Mouse (Mus musculus) 3T3-L1 (cell line): ENCODE measurements around the gene Sh2b1.
"Not testable (repeated sequence)": the region's sequence is repeated elsewhere in the genome, so short reads cannot be mapped to it uniquely, and the experiment has no call there.

Experiments used
- DNase-seq: peaks from one replicate; pipeline ENCODE4 v3.0.0-alpha.2; 2015; ENCODE audit warnings: low read depth, low spot score

Sh2b1 gene

DNA sequence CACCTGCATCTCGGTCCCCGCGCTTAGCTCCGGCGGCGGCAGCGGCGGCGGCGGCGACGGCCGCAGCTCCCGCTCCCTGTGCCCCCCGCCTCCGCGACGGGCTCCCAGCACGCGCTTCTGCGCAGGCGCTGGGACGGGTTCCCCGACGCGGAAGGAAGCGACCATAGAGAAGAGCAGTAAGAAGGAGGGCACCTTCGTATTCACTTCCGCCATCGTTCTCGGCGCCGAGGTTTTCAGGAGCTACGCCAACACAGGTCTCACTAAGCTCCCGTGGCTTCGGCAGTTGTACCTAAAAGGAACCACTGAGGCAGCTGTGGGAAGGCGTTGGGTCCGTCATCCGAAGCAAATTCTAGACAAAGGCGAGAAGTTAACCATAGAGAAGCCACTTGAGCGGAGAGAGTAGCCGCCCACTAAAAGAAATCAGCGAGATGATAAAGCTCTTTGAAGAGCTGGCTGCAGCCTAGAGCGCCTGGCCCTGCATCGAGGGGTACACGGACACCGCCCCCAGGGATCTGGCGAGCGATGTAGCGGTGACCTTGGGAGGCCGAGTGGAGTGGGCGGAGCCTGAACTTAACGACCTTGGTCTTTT lies at the start of gene Sh2b1:
Gene Sh2b1 (minus strand): TSS at position 432 of the 589 bp plus-strand sequence.
- peak; percentile 82 for DNase-seq

DNA sequence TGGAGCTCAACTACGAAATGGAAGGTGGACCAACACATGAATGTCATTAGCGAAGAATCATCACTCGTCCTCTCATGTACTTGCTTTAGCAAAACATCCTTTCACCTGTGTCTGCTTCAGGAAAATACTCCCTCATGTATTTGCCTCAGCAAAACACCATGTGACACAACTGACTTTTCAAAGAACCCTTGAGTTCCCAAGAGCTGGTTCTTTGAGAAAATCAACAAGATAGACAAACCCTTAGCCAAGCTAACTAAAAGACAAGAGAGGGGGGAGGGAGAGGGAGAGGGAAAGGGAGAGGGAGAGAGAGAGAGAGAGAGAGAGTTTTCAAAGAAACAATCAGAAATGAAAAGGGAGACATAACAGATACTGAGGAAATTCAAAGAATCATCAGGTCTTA lies 48.1 kb upstream of the Sh2b1 start:
- no peak for DNase-seq

DNA sequence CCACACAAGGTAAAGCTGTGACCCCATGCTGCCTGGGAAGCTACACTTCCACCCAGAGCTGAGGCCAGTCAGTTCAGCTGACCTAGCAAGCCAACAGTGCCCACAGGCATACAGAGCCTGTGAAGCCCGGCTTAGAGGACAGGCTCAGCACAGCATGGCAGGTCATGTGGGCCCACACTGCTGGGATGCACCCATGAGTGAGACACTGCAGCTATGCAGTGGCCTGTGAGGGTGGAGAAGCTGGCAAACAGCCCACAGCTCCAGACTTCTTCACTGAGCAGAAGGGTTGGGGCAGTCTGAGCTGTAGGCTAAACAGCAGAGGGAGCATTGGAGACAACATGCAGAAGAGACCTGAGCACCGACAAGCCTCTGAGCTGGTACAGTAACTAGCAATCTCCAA lies 44.3 kb upstream of the Sh2b1 start:
- DNase-seq = peak; percentile 40

DNA sequence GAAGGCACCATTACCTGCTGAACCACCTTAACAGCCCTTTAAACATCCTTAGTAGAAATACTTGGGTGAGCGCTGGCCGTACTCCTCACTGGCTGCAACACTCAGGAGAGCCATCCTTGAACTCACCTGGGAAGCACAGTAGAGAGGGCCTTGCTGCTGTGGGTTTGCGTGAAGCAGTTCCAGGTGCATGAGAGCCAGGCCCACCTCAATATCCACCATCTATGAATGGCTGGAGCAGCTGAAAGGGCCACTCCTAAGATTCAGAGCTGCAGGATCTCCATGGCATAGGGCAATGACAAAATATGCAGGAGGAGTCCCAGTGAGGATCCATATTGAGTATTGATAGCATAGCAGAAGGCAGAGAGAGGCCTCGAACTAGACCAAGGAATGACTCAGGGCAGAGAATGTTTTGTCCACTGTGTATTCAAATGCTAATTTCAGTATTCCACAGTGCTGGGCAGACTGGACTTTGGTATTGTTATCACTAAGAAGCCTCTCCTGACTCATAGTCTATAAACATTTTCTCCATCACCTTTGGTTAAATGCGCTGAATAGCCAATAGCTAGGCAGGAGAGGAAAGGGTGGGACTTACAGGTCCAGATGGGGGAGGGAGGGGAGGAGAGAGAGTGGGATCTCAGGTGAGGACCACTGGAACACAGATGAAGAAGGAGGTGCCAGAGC lies 43.2 kb upstream of the Sh2b1 start:
- DNase-seq = no peak

- peak; percentile 69 for DNase-seq
Observed at GRCm38 (mm10) chr7:126511287-126511686, 36.1 kb upstream of the Sh2b1 start.

DNA sequence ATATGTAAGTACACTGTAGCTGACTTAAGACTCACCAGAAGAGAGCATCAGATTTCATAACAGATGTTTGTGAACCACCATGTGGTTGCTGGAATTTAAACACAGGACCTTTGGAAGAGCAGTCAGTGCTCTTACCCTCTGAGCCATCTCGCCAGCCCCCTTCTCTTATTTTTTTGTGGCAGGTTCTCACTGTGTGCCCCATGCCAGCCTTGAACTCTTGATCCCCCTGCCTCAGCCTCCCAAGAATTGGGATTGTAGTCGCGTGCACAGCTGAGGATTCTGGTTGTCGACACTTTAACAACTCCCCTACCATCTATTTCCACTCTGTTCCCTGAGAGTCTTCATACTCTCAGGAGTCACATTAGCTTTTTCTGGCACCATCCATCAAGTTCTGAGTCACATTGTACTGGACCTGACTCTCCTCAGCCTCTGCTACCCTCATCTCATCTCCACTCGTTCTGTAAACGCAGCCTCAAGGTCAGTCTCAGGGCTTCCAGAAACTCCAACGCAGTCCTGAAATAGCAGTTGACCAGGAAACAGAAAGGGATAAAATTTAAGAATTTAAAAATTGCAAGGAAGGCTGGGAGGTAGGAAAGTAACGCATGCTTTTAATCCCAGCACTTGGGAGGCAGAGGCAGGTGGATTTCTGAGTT lies 32.0 kb upstream of the Sh2b1 start:
- no peak for DNase-seq

DNA sequence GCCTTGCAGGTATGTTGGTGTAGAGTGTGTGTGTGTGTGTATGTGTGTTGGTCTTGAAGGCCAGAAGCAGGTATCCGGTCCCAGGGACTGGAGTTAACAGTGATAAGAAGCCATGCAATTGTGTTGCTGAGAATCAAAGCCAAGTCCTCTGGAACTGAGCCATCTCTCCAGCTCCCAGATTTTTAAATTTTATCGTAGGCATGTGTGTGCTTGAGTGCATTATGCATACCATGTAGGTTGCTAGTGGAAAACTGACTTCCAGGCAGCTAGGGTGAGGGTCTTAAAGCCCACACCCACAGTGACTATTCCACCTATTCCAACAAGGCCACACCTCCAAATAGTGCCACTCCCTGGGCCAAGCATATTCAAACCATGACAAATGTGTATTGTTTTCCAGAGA lies 29.7 kb upstream of the Sh2b1 start:
- DNase-seq = no peak

DNA sequence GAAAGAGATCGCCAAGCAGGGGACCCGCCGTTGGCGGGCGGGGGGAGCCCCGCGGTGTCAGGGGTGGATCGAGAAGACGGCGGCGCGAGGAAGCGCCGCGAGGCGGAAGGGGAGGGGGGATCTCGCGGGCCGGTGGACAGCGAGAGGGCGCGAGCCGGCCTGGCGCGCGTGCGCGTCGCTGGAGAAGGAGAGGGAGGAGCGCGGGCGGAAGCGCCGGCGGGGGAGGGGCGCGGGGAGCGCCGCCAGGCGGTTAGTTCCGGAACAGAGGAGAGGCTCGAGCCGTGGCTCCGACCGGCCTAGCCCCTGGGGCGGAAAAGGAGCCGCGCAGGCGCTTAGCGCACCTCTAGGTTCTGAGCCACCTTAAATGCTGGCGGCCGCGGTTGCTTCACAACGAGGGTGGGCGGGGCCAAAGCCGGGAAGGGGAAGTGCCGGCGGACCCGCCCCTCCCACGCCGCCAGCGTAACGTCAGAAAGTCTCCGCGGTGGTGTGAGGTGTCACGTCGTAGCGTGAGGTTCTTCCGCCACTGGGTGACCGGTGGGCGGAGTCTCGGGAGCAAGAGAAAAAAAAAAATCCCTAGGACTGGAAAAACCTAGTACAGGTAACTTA lies 28.2 kb upstream of the Sh2b1 start, which contains the start of gene Atxn2l:
Gene Atxn2l (minus strand): TSS at position 165 of the 606 bp plus-strand sequence.
- DNase-seq = peak; percentile 96

- DNase-seq = no peak
Observed at GRCm38 (mm10) chr7:126502751-126503150, 27.5 kb upstream of the Sh2b1 start.

DNA sequence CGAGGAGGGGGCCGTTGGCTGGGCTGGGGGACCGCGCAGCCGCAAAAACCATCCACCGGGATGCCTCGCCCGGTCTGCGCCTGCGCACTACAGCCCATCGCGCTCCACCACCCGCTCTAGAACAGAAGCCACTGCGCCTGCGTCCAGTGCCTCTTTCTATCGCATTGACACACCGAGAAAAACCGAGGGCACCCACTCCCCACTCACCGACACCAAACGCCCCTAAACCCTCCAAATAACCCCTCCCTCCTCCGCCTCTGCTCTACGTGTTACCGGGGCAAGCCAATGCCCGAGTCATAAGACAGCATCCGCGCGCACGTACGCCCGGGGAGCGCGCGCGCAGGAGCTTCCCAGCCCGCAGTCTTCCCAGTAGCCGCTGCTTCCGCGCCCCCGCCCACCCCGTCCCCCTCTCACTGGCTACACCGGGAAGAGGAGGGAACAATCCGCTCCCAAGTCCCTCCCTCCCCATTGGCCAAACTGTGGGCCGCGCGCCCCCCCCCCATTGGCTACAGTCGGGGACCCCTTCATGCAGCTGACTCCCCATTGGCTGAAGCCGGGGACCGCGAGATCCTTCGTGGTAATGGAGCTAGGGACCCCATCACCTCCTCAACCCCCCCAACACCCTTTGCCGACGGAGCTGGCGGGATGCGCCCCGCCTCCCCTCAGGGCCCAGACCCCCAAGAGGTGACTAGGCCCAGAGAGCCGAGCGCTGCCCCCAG lies 27.0 kb upstream of the Sh2b1 start:
- peak; percentile 94 for DNase-seq

DNA sequence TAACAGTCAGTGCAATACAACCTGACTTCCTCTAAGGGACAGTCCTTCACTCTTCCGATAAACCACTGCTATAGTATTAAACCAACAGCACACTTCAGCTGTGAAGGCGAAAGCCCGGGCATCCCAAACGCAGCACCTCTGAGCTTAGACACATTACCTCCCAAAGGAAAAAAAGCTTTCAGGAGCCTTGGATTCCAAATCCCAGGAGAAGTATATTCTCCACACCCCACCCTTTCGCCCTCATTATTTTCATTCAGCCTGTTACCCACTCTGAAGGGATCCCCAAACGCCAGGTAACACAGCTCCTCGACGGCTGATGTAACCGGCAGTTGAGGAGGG lies 26.4 kb upstream of the Sh2b1 start:
- DNase-seq = no peak

DNA sequence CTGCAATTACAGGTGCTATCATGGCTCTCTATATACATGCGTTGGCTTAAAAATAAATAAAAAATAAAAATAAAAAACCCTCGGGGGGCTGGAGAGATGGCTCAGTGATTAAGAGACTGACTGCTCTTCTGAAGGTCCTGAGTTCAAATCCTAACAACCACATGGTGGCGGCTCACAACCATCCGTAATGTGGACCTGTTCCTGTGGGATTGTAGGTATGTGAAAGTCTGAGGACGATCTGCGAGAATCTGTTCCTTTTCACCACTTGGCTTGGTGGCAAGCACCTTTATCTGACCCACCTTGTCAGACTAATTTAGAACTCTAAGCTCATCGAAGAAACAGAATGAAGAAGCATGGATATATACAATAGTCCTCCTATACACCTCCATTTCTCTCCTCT lies 24.2 kb upstream of the Sh2b1 start:
- no peak for DNase-seq

DNA sequence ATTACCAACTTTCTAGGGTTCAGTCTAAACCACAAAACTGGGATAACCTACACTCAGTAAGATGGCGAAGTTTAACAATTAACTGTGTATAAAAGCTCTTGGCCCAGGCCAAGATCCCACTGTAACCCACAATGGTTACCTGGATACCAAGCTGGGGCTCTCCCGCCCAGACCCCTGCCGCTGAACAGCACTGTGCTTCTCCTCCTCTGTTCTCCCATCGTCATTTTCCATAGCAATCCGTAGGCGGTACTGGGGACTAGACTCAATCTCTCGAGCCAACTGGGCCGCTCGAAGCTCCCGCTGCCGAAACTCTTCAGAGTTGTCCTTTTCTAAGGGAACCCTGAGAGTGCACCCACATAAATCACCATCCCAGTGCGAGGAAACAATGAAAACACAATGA lies 22.7 kb upstream of the Sh2b1 start:
- DNase-seq = no peak

DNA sequence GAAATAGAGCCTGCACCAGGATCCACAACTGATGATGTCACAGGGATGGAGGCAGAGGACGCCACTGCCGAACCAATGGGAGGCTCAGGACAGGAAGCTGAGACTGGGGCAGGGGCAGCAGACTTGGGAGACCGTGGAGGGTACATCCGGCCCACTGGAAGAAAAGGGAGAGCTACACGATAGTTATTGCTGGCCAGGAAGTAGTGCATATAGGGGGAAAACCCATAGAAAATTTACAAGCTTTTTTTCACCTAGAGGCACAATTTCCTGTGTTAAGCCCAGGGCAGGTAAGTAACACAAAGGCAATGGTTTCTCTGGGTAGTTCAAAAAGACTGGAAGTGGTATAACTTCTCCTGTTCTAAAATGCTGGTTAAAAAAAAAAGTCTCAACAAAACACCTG lies 21.3 kb upstream of the Sh2b1 start:
- DNase-seq = no peak

DNA sequence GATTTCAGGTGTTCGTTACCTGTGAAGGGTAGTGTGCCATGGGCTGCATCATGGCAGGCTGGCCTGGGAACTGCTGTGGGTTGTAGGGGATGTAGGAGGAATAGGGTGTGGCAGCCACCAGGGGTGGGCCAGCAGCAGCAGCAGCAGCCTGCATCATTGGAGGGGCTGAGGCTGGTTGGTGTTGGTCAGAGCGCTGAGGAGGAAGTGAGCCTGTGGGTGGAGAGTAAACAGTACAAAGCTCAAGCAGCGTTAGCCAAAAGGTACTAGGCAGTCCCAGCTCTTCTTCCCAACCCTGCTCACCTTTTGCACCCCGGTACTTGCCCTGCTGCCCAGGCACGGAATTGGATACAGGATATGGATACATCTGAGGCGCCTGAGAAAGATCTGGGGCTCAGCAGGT lies 18.9 kb upstream of the Sh2b1 start:
- DNase-seq = no peak

DNA sequence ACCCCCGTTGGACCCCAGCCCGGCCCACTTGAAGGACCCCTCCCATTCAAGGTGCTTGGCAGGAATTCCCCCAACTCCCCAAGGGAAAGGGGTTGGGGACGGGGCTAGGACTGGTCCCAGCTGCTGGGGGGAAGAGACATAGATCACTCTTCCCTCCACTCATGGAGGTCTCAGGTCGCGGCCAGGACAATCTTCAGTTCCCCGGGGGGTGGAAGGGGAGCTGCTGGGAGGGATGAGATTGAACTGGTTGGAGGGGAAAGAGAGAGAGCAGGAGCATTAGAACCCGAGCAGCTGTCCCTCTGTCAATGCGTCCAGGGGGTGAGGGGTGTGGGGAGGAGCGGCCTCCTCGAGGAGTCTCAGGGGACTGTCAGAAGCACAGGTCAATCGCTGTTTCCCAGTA lies 16.7 kb upstream of the Sh2b1 start:
- DNase-seq = no peak

DNA sequence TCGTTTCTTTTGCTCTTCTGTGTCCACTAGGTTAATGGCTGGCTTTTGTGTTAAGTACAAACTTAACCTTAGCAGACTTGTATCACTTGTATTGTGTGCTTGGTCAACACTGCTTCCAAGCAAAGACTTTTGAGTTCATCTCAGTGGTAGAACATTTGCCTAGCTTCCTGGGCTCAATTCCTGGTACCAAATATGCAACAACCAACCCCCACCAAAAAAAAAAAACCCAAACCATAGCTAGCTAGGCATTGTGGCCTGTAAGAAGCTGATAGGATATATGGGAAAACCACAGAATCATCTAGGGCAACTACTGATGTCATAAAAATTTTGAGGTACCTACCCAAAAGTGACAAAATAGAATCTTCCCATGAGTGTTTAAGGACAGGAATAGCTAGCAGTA lies 15.8 kb upstream of the Sh2b1 start:
- no peak for DNase-seq

GRCm38 (mm10) chr7:126487617-126488385 lies 12.6 kb upstream of the Sh2b1 start:
- not testable (repeated sequence) for DNase-seq

DNA sequence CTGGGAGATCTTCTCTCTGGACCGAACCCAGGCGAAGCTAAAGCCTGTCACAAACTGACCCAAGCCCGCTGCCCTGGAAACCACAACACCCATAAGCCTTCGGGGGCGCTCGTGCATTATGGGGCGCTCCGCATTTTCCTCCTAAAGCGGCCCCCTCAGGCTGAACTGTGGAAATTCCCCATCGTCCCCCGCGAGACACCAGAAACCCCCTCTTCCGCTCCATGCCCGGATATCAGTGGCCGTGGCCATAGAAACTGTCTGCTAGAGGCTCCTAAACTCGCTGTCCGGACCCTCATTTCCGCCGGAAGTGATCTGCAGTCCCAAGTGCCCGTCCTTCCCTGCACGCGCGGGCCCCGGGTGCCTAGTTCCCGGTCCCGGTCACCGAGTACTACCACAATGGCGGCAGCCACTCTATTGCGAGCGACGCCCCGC lies 11.8 kb upstream of the Sh2b1 start, which contains the start of gene Tufm:
Gene Tufm (plus strand): TSS at position 310 of the 432 bp plus-strand sequence.
- peak; percentile 98 for DNase-seq

DNA sequence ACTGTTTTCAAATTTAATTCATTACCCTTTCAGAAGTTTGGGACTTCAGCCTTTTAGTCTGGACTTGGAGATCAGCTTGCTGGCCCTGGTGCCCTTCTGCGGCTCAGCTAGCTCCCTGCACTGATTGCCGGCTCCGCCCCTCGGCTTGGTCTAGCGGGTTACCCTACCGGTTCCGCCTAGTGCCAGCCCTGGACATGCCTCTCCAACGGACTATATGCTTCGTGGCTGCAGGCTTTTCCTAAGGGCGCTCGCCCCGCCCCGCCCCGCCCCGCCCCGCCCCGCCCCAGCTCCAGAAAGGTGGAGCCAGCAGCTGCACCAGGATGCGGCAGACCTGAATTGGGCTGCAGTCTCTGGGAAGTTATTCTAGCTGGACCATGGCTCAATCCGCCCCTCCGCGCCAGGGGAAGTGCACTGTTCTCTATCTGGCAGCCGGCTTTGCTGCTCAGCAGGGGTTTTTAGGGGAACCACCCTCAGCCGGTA lies 7.2 kb upstream of the Sh2b1 start:
- DNase-seq = peak; percentile 94

GRCm38 (mm10) chr7:126481699-126482098 lies 6.5 kb upstream of the Sh2b1 start:
- DNase-seq = peak; percentile 44
